Mouse (Mus musculus) kidney, postnatal 0 days (tissue): ENCODE results near the gene Ap1s3. TPM values are rescaled to one million over a fixed set of nuclear protein-coding genes. Genes with fewer than 3 reads are reported as not detected.

Source experiments
- ATAC-seq: fragments of 200-750 bp; cut with Nextera tagmentation; replicated peaks from 2 replicates; pipeline ENCODE4 v1.8.0; 2017; ENCODE audit warnings: low read depth, moderate number of reproducible peaks, moderate TSS enrichment, moderate library complexity; ENCODE audit not compliant: low FRiP score
- DNase-seq: peaks from one replicate; pipeline ENCODE4 v3.0.0-alpha.2; 2016; ENCODE audit warnings: low spot score
- H3K27ac ChIP-seq: fragments of 300-500 bp; sonication (generic); 2 replicates; pipeline ENCODE4 v1.5.1; 2014; ENCODE audit warnings: mild to moderate bottlenecking
- H3K27me3 ChIP-seq: fragments of 300-500 bp; sonication (generic); 2 replicates; pipeline ENCODE4 v1.6.1; 2014; ENCODE audit warnings: low read length, mixed read lengths; ENCODE audit not compliant: insufficient read depth
- H3K36me3 ChIP-seq: fragments of 300-500 bp; sonication (generic); 2 replicates; pipeline ENCODE4 v1.6.1; 2014; ENCODE audit warnings: low read length, mixed read lengths; ENCODE audit not compliant: insufficient read depth
- H3K4me1 ChIP-seq: fragments of 300-500 bp; sonication (generic); replicated peaks from 2 replicates; pipeline ENCODE4 v1.6.1; 2014; ENCODE audit warnings: antibody characterized with exemption, low read length, mixed read lengths; ENCODE audit not compliant: insufficient read depth
- H3K4me2 ChIP-seq: fragments of 300-500 bp; sonication (generic); 2 replicates; pipeline ENCODE4 v1.6.1; 2014; ENCODE audit warnings: mild to moderate bottlenecking, low read length, moderate library complexity, mixed read lengths
- H3K4me3 ChIP-seq: fragments of 300-500 bp; sonication (generic); replicated peaks from 2 replicates; pipeline ENCODE4 v1.5.1; 2014; ENCODE audit warnings: low read depth, low read length
- H3K9ac ChIP-seq: fragments of 300-500 bp; sonication (generic); 2 replicates; pipeline ENCODE4 v1.6.1; 2014; ENCODE audit warnings: low read depth, low read length
- H3K9me3 ChIP-seq: fragments of 300-500 bp; sonication (generic); replicated peaks from 2 replicates; pipeline ENCODE4 v1.6.1; 2016; ENCODE audit warnings: low read length, inconsistent platforms, mixed read lengths
- CTCF ChIP-seq: IDR thresholded peaks from 2 replicates; pipeline ENCODE4 v1.5.1; 2016; ENCODE audit warnings: antibody characterized with exemption, low read depth, mild to moderate bottlenecking, moderate library complexity
- WGBS: fragments of 180-500 bp; shearing (Covaris S2); extraction: QIAGEN DNeasy Blood & Tissue Kit; methylation state at CpG from one replicate; pipeline ENCODE4 v1.1.7; 2014; 5-methylcytosine and 5-hydroxymethylcytosine counted together
- polyA plus RNA-seq: library from polyadenylated mRNA; unstranded; fragments of >200 nt; fragmentation: Nextera tagmentation; extraction: Ambion mirVana; gene quantifications from 2 replicates; pipeline ENCODE4 v1.2.1, GENCODE M21; 2015

Ap1s3 gene
- polyA plus RNA-seq, 1 experiment from 2014 or later: 0.97 TPM

DNA sequence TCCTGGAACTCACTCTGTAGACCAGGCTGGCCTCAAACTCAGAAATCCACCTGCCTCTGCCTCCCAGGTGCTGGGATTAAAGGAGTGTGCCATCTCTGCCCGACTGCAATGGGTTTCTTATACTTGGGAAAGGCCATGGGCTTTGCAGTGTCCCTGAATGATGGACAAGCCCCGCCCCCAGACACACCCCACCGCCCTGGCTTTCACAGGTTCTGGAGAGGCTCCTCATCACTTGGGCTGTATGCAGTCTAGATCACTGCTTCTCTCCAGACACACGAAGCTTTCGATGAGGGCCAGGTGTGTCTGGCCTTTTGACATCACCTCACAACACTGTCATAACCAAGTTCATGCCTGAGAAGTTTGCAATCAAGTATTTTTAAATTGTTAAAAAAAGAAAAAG, 25.2 kb upstream of the Ap1s3 start:
- H3K4me1 ChIP-seq: 0 out of 2 replicates have a peak, but pooled peaks cover 6% of the 10 kb centered on the region
- H3K36me3 ChIP-seq: no peaks in the 10 kb centered on the region
- H3K27ac ChIP-seq: no peak overlapping the region
- WGBS: 52% methylated on average over 5 of the region's 5 CpGs
- H3K4me3 ChIP-seq: no peak overlapping the region
- H3K4me2 ChIP-seq: no peak overlapping the region
- no peaks in the 10 kb centered on the region for H3K27me3 ChIP-seq
- no peaks in the 10 kb centered on the region for H3K9me3 ChIP-seq
- no peak; the same call in 1 of the 2 replicates for ATAC-seq
- no peak for DNase-seq
- TF ChIP-seq CTCF: no peak
- H3K9ac ChIP-seq: no peak overlapping the region

DNA sequence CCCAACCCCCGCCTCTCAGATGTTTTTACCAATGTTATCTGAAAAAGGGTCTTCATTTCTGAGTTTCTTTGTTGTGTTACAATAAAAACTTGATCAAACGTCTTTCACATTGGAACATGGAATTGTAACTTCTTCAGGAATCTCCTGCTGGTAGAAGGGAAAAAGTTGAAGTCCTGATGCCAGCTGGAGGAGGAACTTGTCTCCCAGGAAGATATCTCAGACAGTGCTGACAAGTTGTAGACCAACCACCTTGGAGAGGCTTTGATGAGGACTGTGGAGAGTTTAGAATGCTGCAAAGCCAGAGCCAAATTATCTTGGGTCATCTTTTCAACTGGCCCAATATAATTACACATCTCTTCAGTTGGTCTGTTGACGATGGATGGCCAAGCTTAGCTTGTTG, 20.7 kb upstream of the Ap1s3 start:
- no peak overlapping the region for H3K4me2 ChIP-seq
- TF ChIP-seq CTCF: no peak
- 0 out of 2 replicates have a peak, but pooled peaks cover 3% of the 10 kb centered on the region for H3K4me1 ChIP-seq
- H3K27me3 ChIP-seq: no peaks in the 10 kb centered on the region
- H3K27ac ChIP-seq: no peak overlapping the region
- no peak overlapping the region for H3K9ac ChIP-seq
- H3K4me3 ChIP-seq: no peak overlapping the region
- WGBS: 82% methylated on average over 3 of the region's 3 CpGs
- no peaks in the 10 kb centered on the region for H3K9me3 ChIP-seq
- DNase-seq: no peak
- no peak for ATAC-seq
- no peaks in the 10 kb centered on the region for H3K36me3 ChIP-seq

DNA sequence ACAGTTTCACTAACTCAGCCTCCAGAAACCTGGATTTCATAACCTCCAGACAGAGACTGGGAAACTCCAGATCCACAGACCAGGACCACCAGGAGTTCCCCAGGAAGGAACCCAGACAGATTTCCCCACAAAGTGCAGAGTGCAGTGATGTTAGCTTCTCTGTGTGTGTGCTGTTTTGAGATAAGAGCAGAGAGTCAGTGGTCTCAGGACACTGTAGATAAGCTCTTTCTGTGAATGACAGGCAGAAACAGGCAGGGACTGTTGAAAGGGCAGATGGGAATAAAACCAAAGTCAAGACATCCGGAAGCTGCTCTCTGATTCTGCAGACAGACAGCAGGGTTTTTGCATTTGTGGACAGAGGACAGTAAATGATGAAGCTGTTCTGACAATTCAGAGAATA, 15.5 kb upstream of the Ap1s3 start:
- no peak for ATAC-seq
- 73% methylated on average over 1 of the region's 1 CpGs for WGBS
- Histone ChIP-seq H3K9ac (no peak overlapping the region), H3K9me3 (no peaks in the 10 kb centered on the region), H3K4me1 (no peaks in the 10 kb centered on the region), H3K4me2 (no peak overlapping the region), H3K27me3 (no peaks in the 10 kb centered on the region), H3K4me3 (no peak overlapping the region), H3K27ac (no peak overlapping the region), H3K36me3 (no peaks in the 10 kb centered on the region)
- DNase-seq: no peak
- TF ChIP-seq CTCF: no peak

DNA sequence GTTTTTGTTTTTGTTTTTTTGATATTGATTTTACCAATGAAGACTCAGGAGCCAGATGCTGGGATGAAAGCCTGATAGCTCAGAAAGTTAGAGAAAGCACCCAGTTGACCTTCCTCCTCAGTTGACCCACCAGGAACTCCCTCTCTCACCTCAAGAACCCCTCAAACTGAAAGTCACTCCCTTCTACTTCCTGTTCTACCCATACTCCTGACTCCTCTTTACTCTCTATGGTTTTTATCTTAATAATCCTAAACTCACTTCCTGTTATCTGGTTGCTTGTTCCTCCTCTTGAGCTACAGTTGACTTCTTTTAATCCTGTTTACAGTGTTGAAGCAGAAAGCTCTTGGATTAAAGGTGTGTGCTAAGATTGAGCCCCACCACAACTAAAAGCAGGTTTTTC, 12.3 kb upstream of the Ap1s3 start:
- no peak overlapping the region for H3K27ac ChIP-seq
- no peak for ATAC-seq
- TF ChIP-seq CTCF: no peak

DNA sequence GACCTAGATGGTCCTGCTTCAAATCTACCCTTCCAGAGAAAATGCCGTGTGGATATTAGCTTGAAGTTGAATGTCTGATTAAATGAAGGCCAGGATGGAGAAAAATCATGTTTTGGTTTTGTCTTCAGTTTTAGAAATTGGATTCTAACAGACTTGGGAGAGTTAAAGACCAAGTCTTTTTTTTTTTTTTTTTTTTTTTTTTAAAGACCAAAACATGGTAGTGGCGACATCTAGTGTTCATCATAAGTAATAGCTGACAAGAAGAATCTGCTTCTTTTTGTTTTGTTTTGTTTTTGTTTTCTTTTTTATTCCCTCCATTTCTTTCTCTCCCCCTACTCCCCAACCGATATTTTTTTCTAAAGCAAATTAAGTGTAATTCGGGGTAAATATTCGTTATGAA, 11.2 kb upstream of the Ap1s3 start:
- H3K36me3 ChIP-seq: no peaks in the 10 kb centered on the region
- peak; percentile 53 for DNase-seq
- H3K27ac ChIP-seq: no peak overlapping the region
- H3K4me3 ChIP-seq: no peak overlapping the region
- no peak for ATAC-seq
- no peak overlapping the region for H3K4me2 ChIP-seq
- peak; percentile 69 for TF ChIP-seq CTCF
- no peak overlapping the region for H3K9ac ChIP-seq
- 11% methylated on average over 5 of the region's 5 CpGs for WGBS
- H3K27me3 ChIP-seq: no peaks in the 10 kb centered on the region
- H3K4me1 ChIP-seq: no peaks in the 10 kb centered on the region
- no peaks in the 10 kb centered on the region for H3K9me3 ChIP-seq

More for the DNA sequence above, 12.3 kb upstream of the Ap1s3 start:
- Histone ChIP-seq H3K27me3 (no peaks in the 10 kb centered on the region), H3K4me3 (no peak overlapping the region), H3K9me3 (no peaks in the 10 kb centered on the region), H3K4me2 (no peak overlapping the region), H3K36me3 (no peaks in the 10 kb centered on the region), H3K4me1 (no peaks in the 10 kb centered on the region), H3K9ac (no peak overlapping the region)
- no peak for DNase-seq

DNA sequence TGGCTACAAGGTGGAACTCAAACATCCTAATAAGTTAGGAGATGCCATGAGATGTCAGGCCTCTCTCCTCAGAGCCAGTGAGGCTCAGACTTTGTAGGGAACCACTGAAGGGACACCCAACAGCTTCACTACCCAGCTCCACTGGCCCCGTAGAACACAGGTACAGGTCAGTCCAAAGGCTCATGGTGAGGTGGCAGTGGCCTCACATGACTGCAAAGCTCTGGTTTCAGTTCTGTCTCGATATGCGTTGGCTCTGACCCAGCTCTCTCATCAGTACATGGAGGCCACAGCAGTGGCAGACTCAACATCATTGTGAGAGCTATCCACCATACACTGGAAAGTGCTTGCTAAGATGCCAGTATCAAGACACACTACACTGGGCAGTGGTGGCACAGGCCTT, 9.0 kb upstream of the Ap1s3 start:
- Histone ChIP-seq H3K4me1 (no peaks in the 10 kb centered on the region), H3K27me3 (no peaks in the 10 kb centered on the region), H3K36me3 (no peaks in the 10 kb centered on the region), H3K27ac (no peak overlapping the region), H3K4me3 (no peak overlapping the region), H3K4me2 (no peak overlapping the region), H3K9ac (no peak overlapping the region), H3K9me3 (no peaks in the 10 kb centered on the region)
- no peak for DNase-seq
- TF ChIP-seq CTCF: no peak
- 83% methylated on average over 3 of the region's 3 CpGs for WGBS
- no peak for ATAC-seq

DNA sequence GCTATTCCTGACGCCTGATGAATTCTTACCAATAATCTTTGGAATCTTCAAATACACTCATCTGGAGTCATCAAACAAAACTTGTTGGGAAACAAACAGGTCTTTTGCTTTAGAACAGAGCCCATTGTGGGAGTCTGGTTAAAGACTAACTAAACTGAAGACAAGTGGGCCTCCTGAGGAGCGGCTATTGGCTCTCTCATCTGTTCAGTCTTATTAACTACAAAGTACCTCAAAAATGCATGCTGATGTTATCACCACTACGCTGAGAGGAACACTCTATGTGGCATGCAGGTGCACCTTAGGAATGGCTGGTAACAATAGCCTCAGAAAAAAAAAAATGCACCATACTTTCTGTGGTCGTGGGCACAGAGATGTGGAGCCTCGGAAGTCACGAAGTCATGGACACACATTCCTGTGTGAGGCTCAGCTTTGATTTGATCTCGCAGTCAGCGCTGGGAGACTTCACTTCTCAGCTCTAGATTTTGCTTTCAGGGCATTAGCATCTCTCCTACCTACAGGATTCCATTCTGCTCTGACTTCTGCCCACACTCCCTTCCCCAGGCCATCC, 6.4 kb upstream of the Ap1s3 start:
- no peaks in the 10 kb centered on the region for H3K4me1 ChIP-seq
- no peak overlapping the region for H3K4me3 ChIP-seq
- no peak overlapping the region for H3K9ac ChIP-seq
- no peaks in the 10 kb centered on the region for H3K27me3 ChIP-seq
- no peak; the same call in 1 of the 2 replicates for ATAC-seq
- WGBS: 57% methylated on average over 8 of the region's 8 CpGs
- H3K4me2 ChIP-seq: no peak overlapping the region
- no peak for DNase-seq
- TF ChIP-seq CTCF: no peak
- H3K9me3 ChIP-seq: no peaks in the 10 kb centered on the region
- no peak overlapping the region for H3K27ac ChIP-seq
- H3K36me3 ChIP-seq: no peaks in the 10 kb centered on the region
